9 mouse cellular contexts compared by ENCODE assay signal in genomic region chr17:28485446-28485948, GRCm38 (mm10). TPM values are rescaled to one million over a fixed set of nuclear protein-coding genes. Genes with fewer than 3 reads are reported as not detected.
A peak's percentile ranks its signal among the peaks of the same experiment; 100 is the strongest.
DNase-seq lines count a peak whose midpoint lies in the region; ATAC-seq lines count a peak whose summit lies in the region.
"Had no signal": no experiment of that assay in that cellular context is flagged by ENCODE, and none has a peak within 500 bp of the region (broad histone marks: within the 10 kb centered on the region; RNA-seq: fewer than 3 reads in every experiment).

No protein-coding gene starts in this region.

- H3K9ac ChIP-seq in intestine, embryonic 14.5 days (ENCODE audit: low read length) = peak overlapping the region; percentile 76
- peak overlapping the region; percentile 83 for H3K9ac ChIP-seq in liver, embryonic 11.5 days (ENCODE audit: low read depth, low read length)
- peak overlapping the region; percentile 80 for H3K9ac ChIP-seq in midbrain, embryonic 15.5 days
- H3K9ac ChIP-seq in stomach, embryonic 14.5 days (replicated peaks; ENCODE audit: low read depth, low read length) = peak overlapping the region; percentile 49

- DNase-seq in layer of hippocampus, adult 11-12 months (ENCODE audit: low spot score) = peak; percentile 49
- no peak for DNase-seq in layer of hippocampus, adult 9-10 months (ENCODE audit: low spot score)
- peak; percentile 17 for DNase-seq in c-Kit-positive CD71-positive TER-119-positive erythroid progenitor cells, embryonic 14.5 days (ENCODE audit: low spot score)
- DNase-seq in gastrocnemius, postnatal 10 days = peak; percentile 47
- no peak for DNase-seq in intestine, embryonic 14.5 days (ENCODE audit: low spot score)
- DNase-seq in liver, embryonic 11.5 days (ENCODE audit: low spot score) = no peak

- H3K4me2 ChIP-seq in intestine, embryonic 14.5 days (ENCODE audit: low read length) = peak overlapping the region; percentile 58
- peak overlapping the region; percentile 87 for H3K4me2 ChIP-seq in liver, embryonic 11.5 days
- H3K4me2 ChIP-seq in midbrain, embryonic 15.5 days = peak overlapping the region; percentile 84
- H3K4me2 ChIP-seq in stomach, embryonic 14.5 days (replicated peaks; ENCODE audit: low read depth, low read length) = peak overlapping the region; percentile 84

- H3K27me3 ChIP-seq in intestine, embryonic 14.5 days (replicated peaks; ENCODE audit: control insufficient read depth, insufficient read depth, low read length) = no peaks in the 10 kb centered on the region
- no peaks in the 10 kb centered on the region for H3K27me3 ChIP-seq in liver, embryonic 11.5 days (replicated peaks; ENCODE audit: control insufficient read depth, insufficient read depth, low read length)
- no peaks in the 10 kb centered on the region for H3K27me3 ChIP-seq in midbrain, embryonic 15.5 days (replicated peaks)
- no peaks in the 10 kb centered on the region for H3K27me3 ChIP-seq in stomach, embryonic 14.5 days (ENCODE audit: control insufficient read depth, insufficient read depth, low read length)

- ATAC-seq in intestine, embryonic 14.5 days (replicated peaks; ENCODE audit: low FRiP score, low TSS enrichment, low read depth) = peak; percentile 61
- peak; percentile 26 for ATAC-seq in liver, embryonic 11.5 days (replicated peaks; ENCODE audit: low FRiP score)
- peak; percentile 80 for ATAC-seq in midbrain, embryonic 15.5 days (replicated peaks)
- 0 out of 2 replicates have a peak, but pooled peaks have one; percentile 29 for ATAC-seq in stomach, embryonic 14.5 days (ENCODE audit: insufficient number of reproducible peaks, insufficient read depth, low FRiP score, low read depth)

- H3K4me3 ChIP-seq in intestine, embryonic 14.5 days (ENCODE audit: low read depth, low read length) = peak overlapping the region; percentile 86
- peak overlapping the region; percentile 92 for H3K4me3 ChIP-seq in liver, embryonic 11.5 days (ENCODE audit: low read depth, low read length)
- H3K4me3 ChIP-seq in midbrain, embryonic 15.5 days = peak overlapping the region; percentile 97
- peak overlapping the region; percentile 74 for H3K4me3 ChIP-seq in stomach, embryonic 14.5 days (ENCODE audit: low read depth, low read length)

- WGBS in intestine, embryonic 14.5 days = under 1% methylated on average over 70 of the region's 77 CpGs
- WGBS in liver, embryonic 11.5 days = under 1% methylated on average over 72 of the region's 77 CpGs
- under 1% methylated on average over 41 of the region's 77 CpGs for WGBS in midbrain, embryonic 15.5 days
- under 1% methylated on average over 61 of the region's 77 CpGs for WGBS in stomach, embryonic 14.5 days

- H3K9me3 ChIP-seq in intestine, embryonic 14.5 days (ENCODE audit: control insufficient read depth, low read length) = no peaks in the 10 kb centered on the region
- H3K9me3 ChIP-seq in liver, embryonic 11.5 days (ENCODE audit: control insufficient read depth, low read length) = no peaks in the 10 kb centered on the region
- H3K9me3 ChIP-seq in midbrain, embryonic 15.5 days = no peaks in the 10 kb centered on the region
- H3K9me3 ChIP-seq in stomach, embryonic 14.5 days (ENCODE audit: control insufficient read depth, low read depth, low read length) = no peaks in the 10 kb centered on the region

- peak overlapping the region; percentile 78 for H3K27ac ChIP-seq in intestine, embryonic 14.5 days (ENCODE audit: low read depth)
- H3K27ac ChIP-seq in liver, embryonic 11.5 days (ENCODE audit: low read depth, low read length) = peak overlapping the region; percentile 72
- H3K27ac ChIP-seq in midbrain, embryonic 15.5 days = peak overlapping the region; percentile 88
- H3K27ac ChIP-seq in stomach, embryonic 14.5 days (ENCODE audit: low read length) = peak overlapping the region; percentile 69

- peaks cover 5% of the 10 kb centered on the region; the same call in 1 of the 2 replicates for H3K4me1 ChIP-seq in intestine, embryonic 14.5 days (replicated peaks; ENCODE audit: control insufficient read depth, insufficient read depth, low read length)
- peaks cover 12% of the 10 kb centered on the region; the same call in 1 of the 2 replicates for H3K4me1 ChIP-seq in liver, embryonic 11.5 days (replicated peaks; ENCODE audit: control insufficient read depth, insufficient read depth, low read length)
- H3K4me1 ChIP-seq in midbrain, embryonic 15.5 days = peaks cover 8% of the 10 kb centered on the region; the same call in 1 of the 2 replicates
- peaks cover 5% of the 10 kb centered on the region for H3K4me1 ChIP-seq in stomach, embryonic 14.5 days (ENCODE audit: control insufficient read depth, insufficient read depth, low read length)

- H3K36me3 ChIP-seq in intestine, embryonic 14.5 days (ENCODE audit: control insufficient read depth, insufficient read depth, low read length) = no peaks in the 10 kb centered on the region
- no peaks in the 10 kb centered on the region for H3K36me3 ChIP-seq in liver, embryonic 11.5 days (ENCODE audit: control insufficient read depth, insufficient read depth, low read length)
- no peaks in the 10 kb centered on the region for H3K36me3 ChIP-seq in midbrain, embryonic 15.5 days (replicated peaks)
- H3K36me3 ChIP-seq in stomach, embryonic 14.5 days (ENCODE audit: control insufficient read depth, insufficient read depth, low read length) = no peaks in the 10 kb centered on the region

RNA-seq across cellular contexts. Expression of gene Fkbp5, which starts 31.8 kb away (rescaled TPM):
- total RNA-seq in gastrocnemius, postnatal 10 days (2021) = 10 to 100 TPM in 1 of 2 experiments, 1 to 10 TPM in 1; 6.0 to 14.4 TPM
- polyA plus RNA-seq in intestine, embryonic 14.5 days (2014; fragmentation: Nextera tagmentation; extraction: Ambion mirVana) = 8.1 and 8.7 TPM in 2 replicates
- polyA plus RNA-seq in liver, embryonic 11.5 days (2014; fragmentation: Nextera tagmentation; extraction: Ambion mirVana) = 8.8 and 10.1 TPM in 2 replicates
- polyA plus RNA-seq in midbrain, embryonic 15.5 days (2015; fragmentation: Nextera tagmentation; extraction: Ambion mirVana) = 37.3 and 39.8 TPM in 2 replicates
- 7.1 TPM in 2 replicates for polyA plus RNA-seq in stomach, embryonic 14.5 days (2014; fragmentation: Nextera tagmentation; extraction: Ambion mirVana)

RNA-seq across cellular contexts. Expression of gene Armc12, which starts 45.1 kb away (rescaled TPM):
- not detected for total RNA-seq in gastrocnemius, postnatal 10 days (2021)
- polyA plus RNA-seq in intestine, embryonic 14.5 days (2014; fragmentation: Nextera tagmentation; extraction: Ambion mirVana) = not detected in 2 replicates
- not detected in 2 replicates for polyA plus RNA-seq in liver, embryonic 11.5 days (2014; fragmentation: Nextera tagmentation; extraction: Ambion mirVana)
- polyA plus RNA-seq in midbrain, embryonic 15.5 days (2015; fragmentation: Nextera tagmentation; extraction: Ambion mirVana) = not detected in 2 replicates
- not detected in 2 replicates for polyA plus RNA-seq in stomach, embryonic 14.5 days (2014; fragmentation: Nextera tagmentation; extraction: Ambion mirVana)
- total RNA-seq: left cerebral cortex, adult 18-20 months had no signal

Comparison
In these comparisons a context has a peak if more than half of its experiments do, and no peak if none do; other contexts are left out.
1. DNase-seq: peak in layer of hippocampus, adult 11-12 months (single experiment), c-Kit-positive CD71-positive TER-119-positive erythroid progenitor cells, embryonic 14.5 days (single experiment) and gastrocnemius, postnatal 10 days (single experiment); none in layer of hippocampus, adult 9-10 months (single experiment), intestine, embryonic 14.5 days (single experiment) and liver, embryonic 11.5 days (single experiment).
2. ATAC-seq: peak in every context shown above with its lines; median percentile 80 in midbrain, embryonic 15.5 days; 61 in intestine, embryonic 14.5 days; 29 in stomach, embryonic 14.5 days; 26 in liver, embryonic 11.5 days.
3. Peak in every context shown above with its lines, with median percentiles within 50 percentile points of each other: H3K27ac ChIP-seq, H3K4me2 ChIP-seq, H3K4me3 ChIP-seq and H3K9ac ChIP-seq.